Mouse (Mus musculus) embryonic facial prominence, embryonic 15.5 days (tissue): Measurements from ENCODE around the gene Sass6. TPM values are rescaled to one million over a fixed set of nuclear protein-coding genes. Genes with fewer than 3 reads are reported as not detected.

ENCODE experiments used
- polyA plus RNA-seq: library from polyadenylated mRNA; unstranded; fragments of >200 nt; fragmentation: Nextera tagmentation; extraction: Ambion mirVana; gene quantifications from 2 replicates; pipeline ENCODE4 v1.2.1, GENCODE M21; 2015

Gene Sass6
- polyA plus RNA-seq, 1 experiment from 2014 or later, result 20.1 TPM

Other genes starting within 250 kb of the Sass6 start
- gene Cdc14a, start 170.9 kb upstream of the Sass6 start, polyA plus RNA-seq, result 7.6 and 8.8 TPM in 2 replicates
- 67.6 and 68.6 TPM in 2 replicates for gene Rtca, start 86.8 kb upstream of the Sass6 start, polyA plus RNA-seq
- gene Dbt, start 81.9 kb upstream of the Sass6 start, polyA plus RNA-seq, result 15.1 and 15.9 TPM in 2 replicates
- gene Lrrc39, start 32.0 kb upstream of the Sass6 start, polyA plus RNA-seq, result 1.3 and 1.6 TPM in 2 replicates
- 29.5 and 31.1 TPM in 2 replicates for gene Trmt13, start 19.6 kb downstream of the Sass6 start, polyA plus RNA-seq
- gene Mfsd14a, start 67.7 kb downstream of the Sass6 start, polyA plus RNA-seq, result 78.3 and 79.9 TPM in 2 replicates
- not detected in 2 replicates for gene Gm43191, start 86.3 kb downstream of the Sass6 start, polyA plus RNA-seq
- 11.0 and 12.1 TPM in 2 replicates for gene Slc35a3, start 117.8 kb downstream of the Sass6 start, polyA plus RNA-seq
- gene Agl, start 213.2 kb downstream of the Sass6 start, polyA plus RNA-seq, result 23.3 and 23.5 TPM in 2 replicates